Mouse (Mus musculus): ENCODE measurements around the gene Dntt. TPM values are rescaled to one million over a fixed set of nuclear protein-coding genes. Genes with fewer than 3 reads are reported as not detected.

Dntt gene
- total RNA-seq, 2 experiments from 2014 or later: 0.51 to 1.8 TPM

- no peak for ATAC-seq (ENCODE audit: poor library complexity, severe bottlenecking)
Measured at GRCm38 (mm10) chr19:41008674-41009395, 20.2 kb upstream of the Dntt start.

GRCm38 (mm10) chr19:41011676-41012075 is 17.4 kb upstream of the Dntt start:
- no peak for ATAC-seq (ENCODE audit: poor library complexity, severe bottlenecking)

- no peak for ATAC-seq (ENCODE audit: poor library complexity, severe bottlenecking)
Measured at GRCm38 (mm10) chr19:41013591-41013990, 15.5 kb upstream of the Dntt start.

GRCm38 (mm10) chr19:41014003-41014402 is 15.1 kb upstream of the Dntt start:
- no peak for ATAC-seq (ENCODE audit: poor library complexity, severe bottlenecking)

- peak; percentile 90 for ATAC-seq (ENCODE audit: poor library complexity, severe bottlenecking)
Measured at GRCm38 (mm10) chr19:41015951-41016716, 12.9 kb upstream of the Dntt start.

- ATAC-seq (ENCODE audit: poor library complexity, severe bottlenecking): no peak
Measured at GRCm38 (mm10) chr19:41019164-41019675, 9.9 kb upstream of the Dntt start.

GRCm38 (mm10) chr19:41020537-41020936 is 8.5 kb upstream of the Dntt start:
- no peak for ATAC-seq (ENCODE audit: poor library complexity, severe bottlenecking)

GRCm38 (mm10) chr19:41022244-41022643 is 6.8 kb upstream of the Dntt start:
- ATAC-seq (ENCODE audit: poor library complexity, severe bottlenecking): no peak

- peak; percentile 57 for ATAC-seq (ENCODE audit: poor library complexity, severe bottlenecking)
Measured at GRCm38 (mm10) chr19:41026551-41026950, 2.5 kb upstream of the Dntt start.

- ATAC-seq (ENCODE audit: poor library complexity, severe bottlenecking): no peak
Measured at GRCm38 (mm10) chr19:41027024-41027423, 2.1 kb upstream of the Dntt start.

- no peak for ATAC-seq (ENCODE audit: poor library complexity, severe bottlenecking)
Measured at GRCm38 (mm10) chr19:41027601-41028000, 1.5 kb upstream of the Dntt start.

- no peak for ATAC-seq (ENCODE audit: poor library complexity, severe bottlenecking)
Measured at GRCm38 (mm10) chr19:41030161-41030560, 1.1 kb downstream of the Dntt start.

- peak; percentile 66 for ATAC-seq (ENCODE audit: poor library complexity, severe bottlenecking)
Measured at GRCm38 (mm10) chr19:41031009-41031408, 1.9 kb downstream of the Dntt start.

GRCm38 (mm10) chr19:41031869-41032268 is 2.8 kb downstream of the Dntt start:
- no peak for ATAC-seq (ENCODE audit: poor library complexity, severe bottlenecking)

GRCm38 (mm10) chr19:41035809-41036551 is 6.9 kb downstream of the Dntt start:
- no peak for ATAC-seq (ENCODE audit: poor library complexity, severe bottlenecking)

GRCm38 (mm10) chr19:41039110-41039509 is 10.0 kb downstream of the Dntt start:
- peak; percentile 33; the same call in 1 of the 2 replicates for ATAC-seq (ENCODE audit: poor library complexity, severe bottlenecking)

GRCm38 (mm10) chr19:41045091-41045770 is 16.2 kb downstream of the Dntt start:
- no peak for ATAC-seq (ENCODE audit: poor library complexity, severe bottlenecking)

- ATAC-seq (ENCODE audit: poor library complexity, severe bottlenecking): no peak
Measured at GRCm38 (mm10) chr19:41047437-41048186, 18.5 kb downstream of the Dntt start.

GRCm38 (mm10) chr19:41048187-41048559 is 19.1 kb downstream of the Dntt start:
- ATAC-seq (ENCODE audit: poor library complexity, severe bottlenecking): no peak

GRCm38 (mm10) chr19:41051714-41052113 is 22.6 kb downstream of the Dntt start:
- peak; percentile 35 for ATAC-seq (ENCODE audit: poor library complexity, severe bottlenecking)
